Mouse (Mus musculus) lung, postnatal 0 days (tissue): ENCODE results near the gene Usb1.

ENCODE experiments used
- CTCF ChIP-seq: IDR thresholded peaks from 2 replicates; pipeline ENCODE4 v1.5.1; 2016; ENCODE audit warnings: antibody characterized with exemption, mild to moderate bottlenecking
- EP300 ChIP-seq: IDR thresholded peaks from 2 replicates; pipeline ENCODE4 v1.6.1; 2016; ENCODE audit warnings: antibody characterized with exemption, mild to moderate bottlenecking, control low read depth

- TF ChIP-seq CTCF (peak; percentile 51), EP300 (no peak)
Measured at GRCm38 (mm10) chr8:95320224-95321139, 11.6 kb upstream of the Usb1 start.
